Mouse (Mus musculus): ENCODE measurements at regions not wholly inside any gene's neighbourhood (a gene's known extent, or its start where the extent isn't known, plus 50 kb on each side); places are given as distances from the start of the nearest gene placed in this dataset.

- DNase-seq (ENCODE audit: low spot score) = peak; percentile 71
- no peaks in the 10 kb centered on the region for H3K36me3 ChIP-seq (replicated peaks)
- WGBS = 18% methylated on average over 2 of the region's 2 CpGs
- H3K4me1 ChIP-seq = no peaks in the 10 kb centered on the region
- H3K9me3 ChIP-seq = no peaks in the 10 kb centered on the region
- H3K27ac ChIP-seq (replicated peaks) = no peak overlapping the region
- no peak overlapping the region for H3K4me3 ChIP-seq
- H3K27me3 ChIP-seq (replicated peaks; ENCODE audit: low read depth, poor library complexity, severe bottlenecking) = no peaks in the 10 kb centered on the region
Measured at GRCm38 (mm10) chr13:105377038-105377437, 66.4 kb upstream of the Htr1a start.

DNA sequence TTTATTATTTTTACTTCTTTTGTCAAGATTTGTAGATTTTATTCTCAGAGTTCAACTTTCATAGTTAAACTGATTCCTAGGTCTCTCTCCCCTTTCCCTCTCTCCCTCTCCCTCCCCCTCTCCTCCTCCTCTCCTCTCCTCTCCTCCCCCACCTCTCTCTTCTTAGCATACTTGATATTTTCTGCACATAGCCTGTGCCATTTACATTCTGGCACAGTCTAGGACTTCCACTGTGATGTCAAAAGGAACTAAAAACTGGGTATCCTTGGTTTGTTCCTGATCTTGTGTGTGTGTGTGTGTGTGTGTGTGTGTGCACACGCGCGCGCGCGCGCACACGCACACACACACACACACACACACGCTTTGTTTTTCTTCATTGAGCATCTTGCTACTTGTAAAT is 64.9 kb upstream of the Htr1a start:
- Histone ChIP-seq H3K36me3 (replicated peaks) (no peaks in the 10 kb centered on the region), H3K4me1 (no peaks in the 10 kb centered on the region), H3K4me3 (no peak overlapping the region), H3K9me3 (no peaks in the 10 kb centered on the region), H3K27ac (replicated peaks) (no peak overlapping the region), H3K27me3 (replicated peaks; ENCODE audit: low read depth, poor library complexity, severe bottlenecking) (no peaks in the 10 kb centered on the region)
- WGBS = 79% methylated on average over 9 of the region's 9 CpGs
- no peak for DNase-seq (ENCODE audit: low spot score)

DNA sequence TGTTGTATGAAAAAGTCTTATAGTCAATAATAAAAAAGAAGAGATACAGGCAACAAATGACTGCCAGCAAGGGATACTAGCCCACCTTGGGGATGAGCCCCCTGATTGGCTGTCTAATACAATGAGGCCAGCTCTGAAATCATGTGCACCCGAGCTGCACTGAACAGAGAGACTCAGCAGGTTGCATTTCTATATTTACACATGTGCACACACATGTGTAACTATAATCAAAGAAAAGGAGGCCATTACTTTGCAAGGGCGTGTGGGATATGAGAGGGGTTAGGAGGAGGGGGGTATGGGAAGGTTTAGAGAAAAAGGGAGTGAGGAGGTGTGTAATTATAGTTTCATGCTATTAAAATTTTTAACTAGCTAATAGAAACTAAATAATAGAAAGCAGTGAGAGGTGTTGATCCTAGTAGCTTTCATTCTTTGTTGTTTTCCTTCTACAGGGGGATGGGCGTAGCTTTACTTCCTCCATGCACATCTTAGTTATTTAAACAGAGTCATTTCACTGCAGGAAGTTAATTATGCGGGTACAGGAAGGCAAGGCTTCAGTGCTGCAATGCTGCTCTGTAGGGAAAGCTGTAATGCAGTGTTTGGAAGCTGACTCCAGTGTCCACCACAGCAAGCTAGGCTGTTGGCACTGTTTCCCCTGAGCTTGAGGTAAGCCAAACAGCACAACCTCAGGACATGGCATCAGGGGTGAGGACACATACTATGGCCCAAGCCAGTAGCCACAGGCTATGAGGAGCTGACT is 56.2 kb upstream of the Htr1a start:
- H3K27ac ChIP-seq (replicated peaks) = no peak overlapping the region
- H3K4me3 ChIP-seq = no peak overlapping the region
- H3K9me3 ChIP-seq = no peaks in the 10 kb centered on the region
- no peaks in the 10 kb centered on the region for H3K27me3 ChIP-seq (replicated peaks; ENCODE audit: low read depth, poor library complexity, severe bottlenecking)
- no peaks in the 10 kb centered on the region for H3K4me1 ChIP-seq
- 60% methylated on average over 4 of the region's 4 CpGs for WGBS
- H3K36me3 ChIP-seq (replicated peaks) = no peaks in the 10 kb centered on the region
- DNase-seq (ENCODE audit: low spot score) = no peak
